Mouse (Mus musculus): ENCODE measurements around the gene Lypd1.

The Lypd1 gene

DNA sequence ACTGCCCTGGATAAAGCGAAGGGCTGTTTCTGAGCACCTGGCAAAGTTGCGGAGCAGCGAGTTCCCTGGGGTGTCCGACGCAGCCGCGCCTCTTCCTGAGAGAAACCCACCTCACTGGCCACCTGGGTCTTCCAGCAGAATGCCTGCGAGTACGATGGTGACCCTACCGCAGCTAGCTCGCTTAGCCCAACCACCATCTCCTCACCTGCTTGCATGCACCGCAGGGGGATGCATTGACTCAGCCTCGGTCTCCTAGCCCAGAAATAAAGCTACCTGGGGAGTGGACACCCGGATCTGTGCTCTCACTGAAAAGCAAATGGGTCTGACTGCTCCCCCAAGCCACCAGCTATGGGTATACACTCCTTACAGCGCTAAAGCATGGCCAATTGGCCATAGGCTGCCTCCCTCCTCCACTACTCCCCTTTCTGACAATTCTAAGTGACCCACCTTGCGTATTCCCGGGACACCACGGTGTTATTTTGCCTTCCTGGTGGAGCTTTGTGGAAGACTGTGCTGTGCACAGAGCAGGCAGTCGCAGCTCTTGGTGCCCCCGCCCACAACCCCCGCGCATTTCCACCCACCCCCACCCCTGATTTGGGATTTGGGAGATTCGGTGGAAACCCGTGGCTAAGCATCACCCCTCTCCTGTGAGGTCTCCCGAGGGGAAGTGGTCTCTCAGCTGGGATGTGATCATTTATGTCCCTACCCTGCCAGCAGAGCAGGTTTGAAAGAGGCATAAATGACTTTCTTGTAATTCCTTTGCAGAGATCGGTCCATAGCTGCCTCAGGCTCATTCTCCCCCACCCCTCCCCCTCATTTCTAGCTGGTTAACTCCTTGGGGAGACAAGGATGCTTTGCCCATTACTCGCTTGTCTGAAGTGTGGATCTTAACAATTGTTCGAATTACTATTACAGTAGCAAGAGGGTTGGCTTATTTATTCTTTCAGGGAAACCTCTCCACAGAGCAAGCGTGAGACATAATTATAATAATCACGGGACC is at the start of gene Lypd1:
Gene Lypd1, minus strand, starts transcription at position 501 of the 1,000 bp plus-strand sequence.
- DNase-seq (ENCODE audit: low spot score in 2 of 2), result peak; percentile 6 to 7

DNA sequence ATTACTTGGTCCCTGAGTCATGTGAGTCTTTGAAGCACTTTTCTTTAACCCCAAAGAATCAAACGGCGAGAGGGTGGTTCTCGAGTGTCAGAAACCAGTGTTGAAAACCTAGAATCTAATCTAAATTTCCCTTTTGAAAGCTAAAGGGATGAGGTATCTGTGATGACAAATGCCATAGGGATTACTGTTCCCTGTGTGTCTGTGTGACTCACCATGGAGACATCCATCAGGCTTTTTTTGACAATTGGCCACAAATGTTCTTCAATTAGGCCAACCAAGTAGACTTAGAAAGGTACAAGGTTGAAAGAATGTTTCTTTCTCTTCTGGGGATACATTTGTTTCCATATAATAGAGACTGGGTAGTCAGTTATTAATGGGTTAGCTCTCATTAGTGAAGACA is 38.1 kb upstream of the Lypd1 start:
- DNase-seq (ENCODE audit: low spot score in 2 of 2), result no peak

DNA sequence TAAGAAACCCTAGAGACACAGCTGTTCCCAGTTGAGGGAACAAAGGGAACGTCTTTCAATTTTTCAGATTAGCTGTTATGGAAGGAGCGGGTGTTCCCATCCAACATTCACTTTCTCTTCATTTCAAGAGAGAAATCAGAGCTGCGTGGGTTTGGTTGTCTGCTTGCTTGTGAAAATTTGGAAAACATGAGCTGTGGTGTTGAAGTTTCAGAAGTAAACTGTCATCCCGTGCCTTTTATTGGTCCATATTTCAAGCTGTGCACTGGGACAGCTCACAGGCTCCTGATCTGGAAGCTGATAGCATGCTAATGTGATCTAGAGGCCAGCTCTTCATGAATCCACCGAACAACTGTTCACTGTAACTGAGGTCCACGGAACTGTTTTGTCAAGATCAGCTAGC is 36.2 kb upstream of the Lypd1 start:
- no peak for DNase-seq (ENCODE audit: low spot score in 2 of 2)

DNA sequence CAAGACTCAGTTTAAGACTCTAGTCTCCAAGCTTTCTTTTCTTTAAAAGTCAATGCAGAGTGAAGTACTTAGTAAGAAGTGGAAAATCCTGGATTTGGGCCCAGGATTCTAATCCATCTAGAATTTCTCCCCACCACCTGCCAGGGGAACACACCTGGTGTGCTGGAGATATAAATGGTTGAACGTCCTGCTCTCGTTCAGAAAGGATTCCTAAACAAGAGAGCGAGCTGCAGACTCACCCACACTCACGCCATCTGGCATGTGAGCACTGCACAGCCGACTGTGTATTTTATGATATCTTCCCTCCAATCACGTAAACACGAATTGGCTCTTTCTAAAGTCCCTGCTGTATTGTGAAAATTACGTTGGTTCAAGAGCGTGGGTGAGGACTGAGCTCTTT is 32.2 kb upstream of the Lypd1 start:
- peak in 1 of 2 experiments; percentile 8 for DNase-seq (ENCODE audit: low spot score in 2 of 2)

DNA sequence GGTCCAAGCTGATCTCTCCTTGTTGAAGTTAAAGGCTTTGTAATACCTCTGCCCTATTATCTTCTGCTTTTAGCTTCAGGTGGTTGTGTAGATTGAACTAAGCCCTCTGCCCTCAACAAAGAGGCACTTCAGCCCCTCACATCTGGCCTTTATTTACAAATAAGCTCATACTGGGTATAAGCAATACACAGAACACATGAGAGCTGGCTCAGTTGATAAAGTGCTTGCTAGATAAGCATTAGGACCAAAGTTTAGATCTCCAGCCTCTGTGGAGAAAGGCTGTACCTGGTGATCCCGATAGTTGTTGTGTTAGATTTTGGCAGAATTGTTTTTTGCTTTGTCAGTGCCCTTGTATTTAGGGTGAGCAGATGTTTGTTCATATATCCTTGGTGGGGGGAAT is 30.4 kb upstream of the Lypd1 start:
- DNase-seq (ENCODE audit: low spot score in 2 of 2), result no peak

DNA sequence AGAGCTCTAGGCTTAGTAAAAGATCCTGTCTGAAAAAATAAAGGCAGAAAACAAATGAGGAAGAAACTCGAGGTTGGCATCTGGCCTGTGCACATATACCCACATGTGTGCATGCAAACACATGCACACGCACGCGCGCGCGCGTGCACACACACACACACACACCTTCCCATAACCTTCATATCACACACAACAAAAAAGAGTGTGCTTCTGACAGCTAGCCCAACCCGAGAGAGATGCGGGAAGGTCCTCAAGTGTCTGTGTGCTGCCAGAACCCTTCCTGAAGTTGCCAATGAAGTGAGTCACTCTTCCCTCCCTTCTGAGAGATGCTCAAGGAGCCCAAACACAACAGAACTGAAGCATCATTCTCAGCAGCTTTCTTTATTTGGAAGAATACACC is 12.6 kb upstream of the Lypd1 start:
- DNase-seq (ENCODE audit: low spot score in 2 of 2), result no peak

DNA sequence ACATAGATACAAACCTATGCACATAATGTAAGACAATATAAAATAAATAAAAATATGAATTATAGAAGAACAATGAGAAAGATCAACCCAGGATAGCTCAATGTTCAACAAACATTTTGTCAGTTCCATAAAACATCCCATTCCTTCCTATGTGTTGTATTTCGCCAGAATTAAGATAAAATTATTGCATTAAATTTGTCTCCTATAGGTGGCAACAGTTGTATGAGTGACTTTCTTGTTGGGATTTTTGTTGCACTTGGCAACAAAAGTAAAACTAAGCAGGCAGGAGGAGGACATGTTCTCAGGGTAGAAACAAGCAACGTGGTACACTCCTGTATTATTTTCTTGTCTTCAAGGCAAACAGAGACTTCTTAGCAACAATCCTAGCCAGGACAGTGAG is 10.2 kb upstream of the Lypd1 start:
- DNase-seq (ENCODE audit: low spot score in 2 of 2), result no peak

DNA sequence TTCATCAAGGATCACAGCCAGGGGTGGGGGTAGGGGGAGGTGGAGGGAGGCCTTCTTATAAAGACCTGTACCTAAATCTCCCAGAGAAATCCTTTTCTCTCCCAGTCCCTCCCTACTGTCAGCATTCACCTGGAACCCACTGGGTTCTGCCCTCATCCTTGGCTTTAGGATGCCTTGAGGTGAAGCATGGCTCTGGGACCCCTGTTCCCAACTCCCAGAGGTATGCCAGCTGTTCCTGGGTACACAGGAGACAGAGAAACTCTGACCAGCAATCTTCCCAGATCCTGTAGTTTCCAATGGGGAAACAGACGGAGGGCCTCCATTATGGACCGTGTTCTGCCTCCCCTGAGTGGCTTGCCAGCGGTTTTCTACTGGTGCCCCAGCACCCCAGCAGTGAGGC is 7.8 kb upstream of the Lypd1 start:
- no peak for DNase-seq (ENCODE audit: low spot score in 2 of 2)

DNA sequence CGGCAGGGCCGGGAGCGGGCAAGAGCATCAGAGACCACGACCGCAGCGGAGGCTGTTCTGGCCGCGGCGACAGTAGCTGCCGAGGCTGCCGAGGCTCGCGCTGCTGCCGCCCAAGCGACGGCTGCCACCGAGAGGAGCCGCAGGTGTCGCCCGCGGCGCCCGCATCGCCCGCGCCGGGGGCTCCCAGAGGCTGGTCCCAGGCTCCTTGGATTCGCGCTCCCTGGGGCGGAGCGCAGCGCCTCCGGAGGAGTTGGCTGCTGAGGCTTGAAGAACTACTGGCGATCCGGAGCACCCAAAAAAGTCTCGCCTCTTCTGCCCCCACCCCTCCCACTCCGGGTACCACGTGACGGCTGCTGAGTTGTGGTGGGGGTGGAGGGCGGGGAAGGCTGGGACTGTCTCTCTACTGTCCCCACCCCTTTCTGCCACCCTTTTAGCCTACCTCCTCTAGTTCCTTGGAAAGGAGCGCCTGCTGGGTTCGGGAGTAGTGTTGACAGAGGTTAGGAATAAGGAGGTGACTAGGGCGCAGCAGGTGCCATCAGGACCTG is 928 bp downstream of the Lypd1 start:
- DNase-seq (ENCODE audit: low spot score in 2 of 2), result peak; percentile 56 to 57

DNA sequence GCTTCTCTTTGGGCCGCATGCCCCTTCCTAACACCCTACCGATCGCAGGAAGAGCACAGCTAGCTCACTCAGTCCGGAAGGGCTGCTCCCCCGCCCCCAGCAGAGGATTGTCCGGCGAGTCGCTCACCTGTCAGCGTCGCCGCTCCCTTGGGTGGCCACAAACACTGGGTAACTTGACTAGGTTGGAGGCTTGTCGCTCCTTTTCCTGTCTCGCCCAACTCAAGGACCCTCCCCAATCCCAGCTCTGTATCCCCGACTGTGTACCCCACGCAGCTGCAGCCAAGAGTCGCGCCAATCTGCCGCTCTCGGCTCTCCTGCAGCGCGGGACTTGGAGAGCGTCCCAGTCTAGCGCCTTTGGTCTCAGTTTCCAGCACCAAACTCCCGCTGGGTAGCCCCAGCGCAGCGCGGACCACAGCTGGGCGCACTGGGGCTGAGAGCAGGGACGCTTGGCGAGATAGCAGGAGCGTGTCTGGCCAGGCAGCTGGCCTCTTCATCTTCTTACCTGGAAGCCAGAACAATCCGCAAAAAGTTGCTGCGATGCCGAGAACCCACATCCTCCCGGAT is 1.5 kb downstream of the Lypd1 start:
- DNase-seq (ENCODE audit: low spot score in 2 of 2), result peak; percentile 20 to 54

DNA sequence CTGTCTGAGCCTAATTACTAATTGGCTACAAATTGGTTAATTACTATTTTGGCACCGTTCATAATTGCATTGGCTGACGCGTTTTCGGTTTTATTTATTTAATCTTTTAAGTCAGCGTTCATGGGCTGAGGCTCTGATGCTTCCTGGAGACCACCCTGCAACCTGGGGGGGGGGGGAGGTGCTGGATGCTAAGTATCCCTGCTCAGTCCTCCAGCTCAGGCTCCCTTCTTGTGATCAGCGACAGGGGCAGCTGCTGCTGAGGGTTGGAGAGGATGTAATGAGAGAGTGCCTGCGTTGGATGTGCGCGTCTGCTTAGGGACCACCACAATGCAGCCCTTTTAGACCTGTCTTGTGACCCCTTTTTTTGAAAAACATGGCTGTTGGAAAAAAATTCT is 2.0 kb downstream of the Lypd1 start:
- DNase-seq (ENCODE audit: low spot score in 2 of 2), result no peak

DNA sequence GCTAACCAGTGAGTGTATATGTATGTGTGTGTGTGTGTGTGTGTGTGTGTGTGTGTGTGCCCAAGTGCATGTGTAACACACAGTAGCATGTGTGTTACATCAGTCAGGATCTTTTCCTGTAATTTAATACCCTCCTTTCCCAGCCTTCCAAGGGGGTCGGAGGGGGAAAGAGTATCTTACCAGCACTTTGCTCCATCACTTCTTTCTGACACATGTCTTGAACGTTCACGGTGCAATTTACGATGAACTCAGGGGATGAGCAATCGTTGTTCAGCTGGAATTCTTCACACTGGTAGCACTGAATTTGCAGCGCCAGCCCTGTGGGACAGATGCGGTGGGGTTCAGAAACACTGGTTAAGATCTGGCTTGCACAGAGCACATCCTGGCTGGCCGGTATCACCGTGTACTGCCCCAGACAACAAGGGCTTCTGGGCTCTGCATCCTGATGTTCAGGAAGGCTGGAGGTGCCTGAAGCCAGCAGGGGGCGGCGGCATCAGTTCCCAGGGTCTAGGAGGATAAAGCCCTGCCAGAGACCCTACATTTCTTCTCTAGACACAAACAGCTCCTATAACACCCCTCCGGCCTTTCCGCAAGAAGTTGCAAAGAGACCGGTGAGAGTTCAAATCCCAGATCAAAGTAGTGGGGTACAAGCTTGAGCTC is 2.6 kb downstream of the Lypd1 start:
- peak; percentile 7 to 38 for DNase-seq (ENCODE audit: low spot score in 2 of 2)

DNA sequence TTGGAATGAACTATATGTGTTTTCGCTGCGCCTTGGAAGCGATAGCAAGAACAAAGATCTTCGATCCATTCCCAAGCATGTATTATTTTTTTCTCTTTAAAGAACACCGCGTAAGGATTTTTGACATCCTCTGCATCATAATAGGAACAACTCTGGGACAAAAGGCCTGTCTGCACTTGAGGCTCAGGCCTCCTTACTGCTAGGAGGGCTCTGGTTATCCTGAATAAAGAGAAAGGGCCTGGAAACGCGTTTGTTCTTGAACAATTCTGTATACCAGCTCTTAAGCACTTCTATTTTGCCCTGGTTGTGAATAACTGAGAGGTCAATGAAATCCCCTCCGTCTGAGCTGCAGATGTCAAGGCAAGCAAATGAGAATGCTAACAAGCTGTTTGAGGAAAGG is 19.7 kb downstream of the Lypd1 start:
- DNase-seq (ENCODE audit: low spot score in 2 of 2), result no peak

DNA sequence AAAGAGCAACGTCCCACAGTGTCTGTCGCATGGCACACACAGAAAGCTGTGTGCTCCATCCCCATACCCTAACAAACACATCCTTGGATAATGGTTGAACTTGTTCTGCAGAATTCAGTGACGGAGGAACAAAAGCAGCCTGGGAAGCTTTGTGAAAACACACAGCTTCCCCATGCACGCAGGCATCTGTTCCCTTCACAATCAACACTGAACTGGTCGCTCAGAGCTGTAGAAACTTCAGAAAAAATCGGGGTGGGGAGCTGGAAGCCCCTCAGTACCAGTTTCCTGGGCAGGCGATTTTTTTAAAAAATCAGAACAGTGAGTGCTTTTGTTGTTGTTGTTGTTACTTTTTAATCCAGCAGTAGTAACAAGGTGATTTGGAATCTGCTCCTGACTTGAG is 42.8 kb downstream of the Lypd1 start:
- DNase-seq (ENCODE audit: low spot score in 2 of 2), result no peak

DNA sequence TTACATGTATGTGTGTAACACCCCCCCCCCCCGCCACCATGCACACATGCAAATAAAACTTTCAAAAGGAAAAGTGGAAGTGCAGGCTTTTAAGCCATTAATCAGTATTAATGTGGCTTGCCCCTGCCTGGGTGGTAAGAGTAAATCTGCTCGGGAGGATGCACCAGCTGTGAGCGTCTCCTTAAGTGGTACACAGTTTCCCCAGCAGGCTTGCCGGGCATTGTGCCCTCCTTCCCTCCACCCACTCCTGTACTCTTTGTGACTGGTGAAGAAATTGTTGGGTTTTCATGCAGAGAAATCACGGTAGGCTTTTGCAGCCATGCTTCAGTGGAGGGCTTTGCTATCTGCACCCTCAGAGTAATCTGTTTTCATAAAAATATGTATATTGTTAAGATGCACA is 54.3 kb downstream of the Lypd1 start:
- peak in 1 of 2 experiments; percentile 10 for DNase-seq (ENCODE audit: low spot score in 2 of 2)

DNA sequence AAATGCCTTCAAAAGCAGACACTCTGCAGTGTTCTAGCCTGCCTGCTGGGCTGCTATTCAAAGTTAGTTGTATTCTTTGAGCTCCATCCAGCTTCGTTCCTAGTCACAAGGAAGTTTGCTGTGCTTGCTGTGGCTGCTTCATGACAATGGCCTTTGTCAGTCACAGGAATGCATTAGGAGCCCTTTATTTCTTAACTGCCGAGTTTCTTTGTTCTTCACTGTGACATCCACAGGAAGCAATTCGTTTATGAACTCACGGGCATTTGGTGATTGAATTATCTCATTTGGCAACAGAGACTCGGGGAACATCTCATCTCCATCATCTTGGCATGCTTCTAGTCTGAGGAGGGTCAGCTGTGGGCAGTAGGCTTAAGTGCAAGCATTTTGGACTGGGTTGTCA is 58.3 kb downstream of the Lypd1 start:
- no peak for DNase-seq (ENCODE audit: low spot score in 2 of 2)

DNA sequence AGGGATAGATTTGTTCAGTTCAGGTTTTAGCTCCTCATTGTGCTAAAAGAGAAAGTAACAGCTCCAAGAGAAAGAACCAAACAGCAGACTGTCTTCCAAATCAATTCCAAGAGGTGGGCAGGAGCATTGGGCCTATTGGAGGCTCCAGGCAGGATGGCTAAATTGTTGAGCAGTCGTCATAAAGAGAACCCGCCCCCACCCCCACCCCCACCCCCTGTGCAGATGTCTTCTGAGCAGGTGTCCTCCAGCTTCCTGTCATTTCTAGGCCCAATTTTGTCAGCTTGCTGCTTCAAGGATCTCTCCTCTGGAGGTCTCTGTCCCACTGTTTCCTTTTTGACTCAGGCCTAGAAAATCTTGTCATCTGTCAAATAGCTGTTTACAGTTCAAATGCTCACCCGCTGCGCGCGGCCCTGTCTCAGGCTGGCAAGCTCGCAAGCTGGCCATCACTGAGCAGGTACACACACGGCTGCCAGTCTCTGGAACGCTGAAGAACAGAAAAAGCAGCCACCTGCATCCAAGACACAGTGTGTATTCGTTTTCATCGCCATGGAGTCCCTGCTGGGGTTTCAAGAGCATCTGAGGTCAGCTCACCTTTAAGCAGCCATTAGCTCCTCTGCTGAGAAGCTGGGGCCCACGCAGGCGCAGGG is 73.0 kb downstream of the Lypd1 start:
- no peak for DNase-seq (ENCODE audit: low spot score in 2 of 2)

DNA sequence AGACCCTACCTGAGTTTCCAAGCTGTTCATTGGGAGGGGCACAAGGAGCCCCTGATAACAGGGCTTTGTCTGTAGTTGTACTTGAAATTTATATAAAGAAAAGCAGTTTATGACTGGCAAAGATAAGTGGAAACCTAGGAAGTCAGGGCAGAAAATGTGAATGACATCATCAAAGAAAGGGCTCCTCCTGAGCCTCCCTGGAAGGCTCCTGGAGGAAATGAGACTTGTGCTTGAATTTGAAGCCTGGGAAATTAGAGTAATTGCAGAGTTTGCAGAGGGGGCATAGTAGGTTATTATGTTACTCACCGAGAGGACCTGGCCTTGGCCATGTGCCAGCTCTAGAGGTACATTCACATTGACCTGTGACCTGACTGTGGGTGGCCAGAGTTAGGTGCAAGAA is 75.4 kb downstream of the Lypd1 start:
- no peak for DNase-seq (ENCODE audit: low spot score in 2 of 2)

DNA sequence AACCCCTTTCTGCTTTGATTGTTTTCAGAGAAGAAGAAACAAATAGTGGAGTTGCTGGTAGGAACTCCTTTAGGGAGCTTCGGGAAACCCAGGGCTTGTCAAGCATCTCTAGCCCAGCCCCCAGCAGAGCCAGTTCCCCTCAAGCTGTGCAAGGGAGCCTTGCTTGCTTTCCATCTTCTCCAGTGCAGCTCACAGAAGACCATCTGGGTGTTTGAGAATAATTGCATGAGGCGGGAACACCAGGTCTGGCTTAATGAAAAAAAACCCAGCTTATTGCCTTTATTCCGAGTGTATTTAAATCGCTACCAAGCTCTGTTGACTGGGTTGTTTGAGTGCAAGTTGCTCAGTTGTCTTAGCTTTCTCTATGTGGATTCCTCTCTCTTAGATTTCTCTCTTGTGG is 89.3 kb downstream of the Lypd1 start:
- no peak for DNase-seq (ENCODE audit: low spot score in 2 of 2)

DNA sequence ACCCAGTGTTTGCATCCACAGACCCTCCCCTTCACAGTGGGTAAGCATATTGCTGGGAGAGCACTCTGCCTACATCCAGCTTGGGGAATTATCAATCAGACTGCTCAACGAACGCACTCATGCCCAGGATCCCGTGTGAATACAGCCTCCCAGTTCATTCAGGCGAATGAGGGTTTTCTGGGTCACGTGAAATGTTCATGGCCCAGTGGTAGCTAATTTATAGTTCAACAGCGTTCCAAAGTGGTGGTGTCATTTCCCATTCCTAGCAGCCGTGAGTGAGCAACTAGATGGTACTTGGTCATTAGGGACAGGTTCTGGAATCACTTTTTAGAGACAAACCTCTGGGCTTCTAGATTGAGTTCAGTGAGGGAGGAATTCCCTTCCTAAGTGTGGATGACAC is 91.8 kb downstream of the Lypd1 start:
- DNase-seq (ENCODE audit: low spot score in 2 of 2), result no peak

All from frontal cortex, postnatal 10 days (tissue).